Mouse (Mus musculus) colon, adult 2 months (tissue): ENCODE results near the gene Cpne6. TPM values are rescaled to one million over a fixed set of nuclear protein-coding genes. Genes with fewer than 3 reads are reported as not detected.

Experiments
- polyA plus RNA-seq: library from polyadenylated mRNA; depleted of rRNA; stranded (reverse); fragments of >200 nt; gene quantifications from 2 replicates; pipeline ENCODE4 v1.2.3, GENCODE M21; 2012; rRNA removed

The Cpne6 gene
- 0.24 and 0.66 TPM in 2 replicates for polyA plus RNA-seq

GRCm38 (mm10) chr14:55510125-55510731 lies at the start of gene Cpne6:
Cpne6 (plus strand) TSS chr14:55510445.

GRCm38 (mm10) chr14:55478651-55479599 lies 31.3 kb upstream of the Cpne6 start, which contains the start of gene Dhrs4:
Dhrs4 (plus strand) TSS chr14:55478758.

GRCm38 (mm10) chr14:55490361-55491201 lies 19.7 kb upstream of the Cpne6 start, which contains the start of gene Carmil3:
Carmil3 (plus strand) TSS chr14:55490651.

GRCm38 (mm10) chr14:55524785-55525184 lies 14.5 kb downstream of the Cpne6 start, which contains the start of gene Nrl:
Nrl (minus strand) TSS chr14:55524981.

GRCm38 (mm10) chr14:55540067-55540786 lies 30.0 kb downstream of the Cpne6 start, which contains the start of gene Pck2:
Pck2 (plus strand) TSS chr14:55540266.

GRCm38 (mm10) chr14:55559799-55560201 lies 49.6 kb downstream of the Cpne6 start, which contains the start of gene Dcaf11:
Dcaf11 (plus strand) TSS chr14:55560006.

GRCm38 (mm10) chr14:55560202-55561073 lies 50.2 kb downstream of the Cpne6 start, which contains the start of gene A730061H03Rik:
A730061H03Rik (minus strand) TSS chr14:55560406.

Other genes with a start within 250 kb of the Cpne6 start
- 37.1 and 41.5 TPM in 2 replicates for gene Dhrs4, start 31.7 kb upstream of the Cpne6 start, polyA plus RNA-seq
- gene Carmil3, start 19.8 kb upstream of the Cpne6 start, polyA plus RNA-seq, result 2.1 and 5.1 TPM in 2 replicates
- not detected in 2 replicates for gene Nrl, start 14.5 kb downstream of the Cpne6 start, polyA plus RNA-seq
- 45.8 and 47.0 TPM in 2 replicates for gene Pck2, start 29.8 kb downstream of the Cpne6 start, polyA plus RNA-seq
- gene Dcaf11, start 49.6 kb downstream of the Cpne6 start, polyA plus RNA-seq, result 132 and 151 TPM in 2 replicates
- 0.83 TPM in 1 of 2 replicates, not detected in the other for gene A730061H03Rik, start 50.0 kb downstream of the Cpne6 start, polyA plus RNA-seq
- gene Fitm1, start 65.2 kb downstream of the Cpne6 start, polyA plus RNA-seq, result 0.16 and 0.64 TPM in 2 replicates
- 60.5 and 62.2 TPM in 2 replicates for gene Psme1, start 67.7 kb downstream of the Cpne6 start, polyA plus RNA-seq
- gene Emc9, start 74.9 kb downstream of the Cpne6 start, polyA plus RNA-seq, result 14.9 and 15.9 TPM in 2 replicates
- 67.0 and 77.2 TPM in 2 replicates for gene Psme2, start 80.7 kb downstream of the Cpne6 start, polyA plus RNA-seq
- gene Rnf31, start 81.3 kb downstream of the Cpne6 start, polyA plus RNA-seq, result 42.8 and 44.3 TPM in 2 replicates
- 50.4 and 62.3 TPM in 2 replicates for gene Irf9, start 93.1 kb downstream of the Cpne6 start, polyA plus RNA-seq
- gene Rec8, start 107.6 kb downstream of the Cpne6 start, polyA plus RNA-seq, result 0.84 and 4.8 TPM in 2 replicates
- 57.2 and 66.6 TPM in 2 replicates for gene Ipo4, start 125.5 kb downstream of the Cpne6 start, polyA plus RNA-seq
- 8.0 and 15.1 TPM in 2 replicates for gene Gm49378, start 127.5 kb downstream of the Cpne6 start, polyA plus RNA-seq
- 125 and 156 TPM in 2 replicates for gene Tm9sf1, start 133.4 kb downstream of the Cpne6 start, polyA plus RNA-seq
- 3.1 and 3.2 TPM in 2 replicates for gene Tssk4, start 139.7 kb downstream of the Cpne6 start, polyA plus RNA-seq
- 31.8 and 34.4 TPM in 2 replicates for gene Mdp1, start 150.1 kb downstream of the Cpne6 start, polyA plus RNA-seq
- gene Gmpr2, start 161.5 kb downstream of the Cpne6 start, polyA plus RNA-seq, result 9.8 and 10.0 TPM in 2 replicates
- gene Nedd8, start 161.7 kb downstream of the Cpne6 start, polyA plus RNA-seq, result 171 and 229 TPM in 2 replicates
- 9.6 and 11.9 TPM in 2 replicates for gene Tinf2, start 171.4 kb downstream of the Cpne6 start, polyA plus RNA-seq
- 0.56 and 0.90 TPM in 2 replicates for gene Tgm1, start 203.5 kb downstream of the Cpne6 start, polyA plus RNA-seq
- 46.1 and 50.9 TPM in 2 replicates for gene Rabggta, start 211.8 kb downstream of the Cpne6 start, polyA plus RNA-seq
- 60.1 and 67.8 TPM in 2 replicates for gene Dhrs1, start 235.2 kb downstream of the Cpne6 start, polyA plus RNA-seq
- gene Nop9, start 235.2 kb downstream of the Cpne6 start, polyA plus RNA-seq, result 10.2 and 12.2 TPM in 2 replicates
- gene Cideb, start 248.0 kb downstream of the Cpne6 start, polyA plus RNA-seq, result 78.1 and 83.2 TPM in 2 replicates